ENCODE assay signal across 20 mouse cellular contexts in the genomic region with DNA sequence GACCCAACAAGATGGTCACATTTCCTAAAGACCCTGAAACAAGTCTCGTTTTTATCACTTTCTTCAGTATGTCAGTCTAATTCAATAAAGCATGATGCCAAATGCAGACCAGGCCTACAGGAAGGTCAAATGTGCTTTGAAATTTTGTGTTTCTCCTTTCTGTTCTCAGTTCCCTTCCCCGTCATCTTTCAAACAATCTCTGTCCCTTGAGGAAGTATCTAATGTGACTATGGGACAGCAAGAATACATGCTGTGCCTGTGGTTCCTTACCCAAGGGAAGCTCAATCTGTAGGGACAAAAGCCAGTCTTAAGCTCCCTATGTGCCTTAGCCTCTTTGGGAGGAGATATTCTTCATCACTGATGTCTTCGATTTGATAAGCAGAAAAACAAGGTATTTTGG. TPM values are rescaled to one million over a fixed set of nuclear protein-coding genes. Genes with fewer than 3 reads are reported as not detected.
DNase-seq lines count a peak whose midpoint lies in the region; ATAC-seq and TF ChIP-seq lines count a peak whose summit lies in the region.
"Had no signal": no experiment of that assay in that cellular context is flagged by ENCODE, and none has a peak within 500 bp of the region (broad histone marks: within the 10 kb centered on the region; RNA-seq: fewer than 3 reads in every experiment).

No protein-coding gene starts in this region.

- no peak for TF ChIP-seq POLR2A in spleen, adult 2 months (IDR thresholded peaks at IDR 0.05; ENCODE audit: low read depth, low read length)
- TF ChIP-seq POLR2A in bone marrow, adult 2 months (IDR thresholded peaks at IDR 0.05; ENCODE audit: borderline replicate concordance, control insufficient read depth, low read depth, low read length), result no peak

- H3K4me3 ChIP-seq in spleen, adult 2 months (ENCODE audit: extremely low read depth, insufficient read depth, insufficient read length), result no peak overlapping the region
- H3K4me3 ChIP-seq in bone marrow, adult 2 months (replicated peaks; ENCODE audit: control insufficient read depth, low read depth, low read length), result no peak overlapping the region
- no peak overlapping the region for H3K4me3 ChIP-seq in macrophage (ENCODE audit: inconsistent target)
- H3K4me3 ChIP-seq in midbrain, embryonic 14.5 days (replicated peaks; ENCODE audit: low read depth, low read length), result no peak overlapping the region
- H3K4me3 ChIP-seq: embryonic facial prominence, embryonic 15.5 days; forebrain, embryonic 15.5 days; heart, adult 2 months; heart, embryonic 12.5 days; hindbrain, embryonic 15.5 days had no signal

- H3K4me2 ChIP-seq in midbrain, embryonic 14.5 days (ENCODE audit: low read length), result no peak overlapping the region
- H3K4me2 ChIP-seq: embryonic facial prominence, embryonic 15.5 days; forebrain, embryonic 15.5 days; heart, embryonic 12.5 days; hindbrain, embryonic 15.5 days had no signal

- H3K79me2 ChIP-seq in macrophage (ENCODE audit: inconsistent target), result no peaks in the 10 kb centered on the region

- H3K9me3 ChIP-seq in midbrain, embryonic 14.5 days (ENCODE audit: control insufficient read depth, low read length), result no peaks in the 10 kb centered on the region
- H3K9me3 ChIP-seq: embryonic facial prominence, embryonic 15.5 days; forebrain, embryonic 15.5 days; heart, embryonic 12.5 days; hindbrain, embryonic 15.5 days had no signal

- TF ChIP-seq CTCF in spleen, adult 2 months (IDR thresholded peaks at IDR 0.05; ENCODE audit: extremely low read depth, insufficient read depth, insufficient read length, insufficient replicate concordance), result no peak
- TF ChIP-seq CTCF in bone marrow, adult 2 months (IDR thresholded peaks at IDR 0.05; ENCODE audit: control insufficient read depth, insufficient read depth, low read length), result no peak

- ATAC-seq in midbrain, embryonic 14.5 days (ENCODE audit: low FRiP score, low TSS enrichment), result no peak
- ATAC-seq in erythroblast, adult 5-6 weeks (replicated peaks; ENCODE audit: low FRiP score, poor library complexity, severe bottlenecking), result no peak
- ATAC-seq: forebrain, embryonic 15.5 days had no signal

- H3K27ac ChIP-seq in spleen, adult 2 months (ENCODE audit: insufficient read depth, low read length), result peak overlapping the region; percentile 56; the same call in 1 of the 2 replicates
- peak overlapping the region; percentile 39; the same call in 1 of the 2 replicates for H3K27ac ChIP-seq in bone marrow, adult 2 months (ENCODE audit: control insufficient read depth, insufficient read depth, low read depth, low read length, poor library complexity)
- peak overlapping the region; percentile 38 for H3K27ac ChIP-seq in macrophage
- H3K27ac ChIP-seq in midbrain, embryonic 14.5 days (replicated peaks; ENCODE audit: low read depth, low read length), result no peak overlapping the region
- H3K27ac ChIP-seq: embryonic facial prominence, embryonic 15.5 days; forebrain, embryonic 15.5 days; heart, adult 2 months; hindbrain, embryonic 15.5 days had no signal

- no peaks in the 10 kb centered on the region for H3K36me3 ChIP-seq in spleen, adult 2 months (ENCODE audit: control insufficient read depth, insufficient read depth, low read length)
- H3K36me3 ChIP-seq in macrophage (ENCODE audit: inconsistent target), result no peaks in the 10 kb centered on the region
- no peaks in the 10 kb centered on the region for H3K36me3 ChIP-seq in midbrain, embryonic 14.5 days (ENCODE audit: control insufficient read depth, insufficient read depth, low read length)
- H3K36me3 ChIP-seq: embryonic facial prominence, embryonic 15.5 days; forebrain, embryonic 15.5 days; G1E; heart, embryonic 12.5 days; hindbrain, embryonic 15.5 days had no signal

- no peaks in the 10 kb centered on the region for H3K4me1 ChIP-seq in spleen, adult 2 months (ENCODE audit: control insufficient read depth, insufficient read depth, insufficient read length)
- H3K4me1 ChIP-seq in bone marrow, adult 2 months (ENCODE audit: control insufficient read depth, insufficient read depth, low read length), result no peaks in the 10 kb centered on the region; the same call in 1 of the 2 replicates
- no peaks in the 10 kb centered on the region for H3K4me1 ChIP-seq in midbrain, embryonic 14.5 days (ENCODE audit: control insufficient read depth, insufficient read depth, low read length)
- H3K4me1 ChIP-seq: embryonic facial prominence, embryonic 15.5 days; forebrain, embryonic 15.5 days; heart, embryonic 12.5 days; hindbrain, embryonic 15.5 days had no signal

- WGBS in spleen, adult 2 months, result 46% methylated on average over 3 of the region's 3 CpGs
- WGBS in bone marrow, adult 2 months, result 51% methylated on average over 3 of the region's 3 CpGs
- WGBS in macrophage (ENCODE audit: missing documents), result 37% methylated on average over 3 of the region's 3 CpGs
- WGBS in midbrain, embryonic 14.5 days, result 92% methylated on average over 3 of the region's 3 CpGs

- H3K27me3 ChIP-seq in spleen, adult 2 months (ENCODE audit: control insufficient read depth, insufficient read depth, low read length), result no peaks in the 10 kb centered on the region
- H3K27me3 ChIP-seq in midbrain, embryonic 14.5 days (ENCODE audit: control insufficient read depth, insufficient read depth, low read length), result no peaks in the 10 kb centered on the region
- H3K27me3 ChIP-seq: embryonic facial prominence, embryonic 15.5 days; forebrain, embryonic 15.5 days; heart, embryonic 12.5 days; hindbrain, embryonic 15.5 days had no signal

- no peak for DNase-seq in spleen, adult 2 months (ENCODE audit: low read depth in 1 of 2, low spot score in 2 of 2)
- no peak for DNase-seq in spleen, adult 18-20 months
- peak; percentile 9 for DNase-seq in skeletal muscle tissue, adult 2 months (ENCODE audit: low read depth, low spot score)
- no peak for DNase-seq in layer of hippocampus, postnatal 25 days (ENCODE audit: extremely low spot score in 1 of 2, low spot score in 1 of 2)
- no peak for DNase-seq in midbrain, embryonic 14.5 days
- DNase-seq: adrenal gland, postnatal 10 days; cerebellum, adult 18-20 months; cerebellum, postnatal 10 days; embryo, embryonic 11 days; gastrocnemius, postnatal 10 days; heart, adult 2 months; heart, postnatal 36 days had no signal

- H3K9ac ChIP-seq in midbrain, embryonic 14.5 days (replicated peaks; ENCODE audit: low read length), result no peak overlapping the region
- H3K9ac ChIP-seq: embryonic facial prominence, embryonic 15.5 days; forebrain, embryonic 15.5 days; heart, embryonic 12.5 days; hindbrain, embryonic 15.5 days had no signal

RNA-seq across cellular contexts. Expression of a gene that starts 39.3 kb away (rescaled TPM):
- polyA plus RNA-seq in spleen, adult 2 months (2012; rRNA removed), result 65.0 and 65.9 TPM in 2 replicates
- polyA plus RNA-seq in bone marrow, adult 2 months (2011; ENCODE audit: insufficient read depth, insufficient read length, low replicate concordance, missing spikeins), result 27.7 and 112 TPM in 2 replicates
- total RNA-seq in macrophage (2018; cell fraction: chromatin; rRNA removed), result 100 to 1,000 TPM; 245 to 581 (median 440) TPM
- total RNA-seq in macrophage (2018; cell fraction: cytosol; rRNA removed), result 100 to 1,000 TPM; 403 to 905 (median 562) TPM
- 100 to 1,000 TPM; 222 to 887 (median 616) TPM for total RNA-seq in macrophage (2018; cell fraction: nucleus; rRNA removed)
- 421 to 733 TPM (median 673 TPM) in 3 replicates for polyA plus RNA-seq in macrophage (2018)
- total RNA-seq in layer of hippocampus, postnatal 25 days (2021), result 10 to 100 TPM; 15.2 to 18.1 TPM
- 8.6 and 20.9 TPM in 2 replicates for polyA plus RNA-seq in midbrain, embryonic 14.5 days (2014; fragmentation: Nextera tagmentation; extraction: Ambion mirVana)
- 61.0 and 131 TPM in 2 replicates for total RNA-seq in erythroblast, adult 5-6 weeks (2015; ENCODE audit: low replicate concordance)
- 25.6 and 30.1 TPM in 2 replicates for total RNA-seq in erythroblast, adult 5-6 weeks (2017; ENCODE audit: low replicate concordance)
- polyA plus RNA-seq: G1E had no signal
